Mouse (Mus musculus) adrenal gland, postnatal 36 days (tissue): ENCODE data around the gene Phlpp1. TPM values are rescaled to one million over a fixed set of nuclear protein-coding genes. Genes with fewer than 3 reads are reported as not detected.
"Not testable (repeated sequence)": the region's sequence is repeated elsewhere in the genome, so short reads cannot be mapped to it uniquely, and the experiment has no call there.

Experiments
- DNase-seq, 2 experiments: peaks; one replicate each; pipeline ENCODE4 v3.0.0; 2021; ENCODE audit warnings: mixed read lengths in 1 of 2
- total RNA-seq, 2 experiments: library from RNA; stranded (reverse); gene quantifications; 2 replicates each; pipeline ENCODE4 v1.2.3; 2021

Phlpp1 gene
- total RNA-seq, 2 experiments from 2014 or later: 14.3 to 16.9 TPM

DNA sequence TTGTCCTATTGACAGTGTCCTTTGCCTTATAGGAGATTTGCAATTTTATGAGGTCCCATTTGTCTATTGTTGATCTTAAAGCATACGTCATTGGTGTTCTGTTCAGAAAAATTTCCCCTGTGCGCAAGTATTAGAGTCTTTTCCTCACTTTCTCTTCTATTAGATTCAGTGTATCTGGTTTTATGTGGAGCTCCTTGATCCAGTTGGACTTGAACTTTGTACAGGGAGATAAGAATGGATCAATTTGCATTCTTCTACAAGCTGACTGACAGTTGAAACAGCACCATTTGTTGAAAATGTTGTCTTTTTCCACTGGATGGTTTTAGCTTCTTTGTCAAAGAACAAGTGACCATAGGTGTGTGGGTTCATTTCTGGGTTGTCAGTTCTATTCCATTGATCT is 140.3 kb downstream of the Phlpp1 start:
- DNase-seq: not testable (repeated sequence)

DNA sequence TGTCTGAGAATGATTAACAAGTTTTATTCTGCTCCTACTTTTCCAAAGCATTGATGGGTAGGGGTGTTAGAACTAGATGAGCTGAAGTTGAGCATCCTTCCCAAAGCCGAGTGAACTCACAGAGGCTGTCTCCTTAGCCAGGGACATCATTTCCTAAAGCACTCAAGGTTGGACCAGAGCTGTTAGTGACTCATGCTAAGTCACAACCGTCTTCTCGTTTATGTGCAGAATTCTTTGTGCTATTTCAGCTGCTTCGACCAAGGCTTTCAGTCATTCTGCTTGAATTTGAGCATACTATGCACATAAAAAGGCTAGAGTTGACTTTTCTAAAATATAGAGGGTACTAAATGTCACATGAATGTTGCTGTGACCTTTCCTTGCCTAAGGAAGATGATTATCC is 142.9 kb downstream of the Phlpp1 start:
- DNase-seq: peak in 1 of 2 experiments; percentile 18

DNA sequence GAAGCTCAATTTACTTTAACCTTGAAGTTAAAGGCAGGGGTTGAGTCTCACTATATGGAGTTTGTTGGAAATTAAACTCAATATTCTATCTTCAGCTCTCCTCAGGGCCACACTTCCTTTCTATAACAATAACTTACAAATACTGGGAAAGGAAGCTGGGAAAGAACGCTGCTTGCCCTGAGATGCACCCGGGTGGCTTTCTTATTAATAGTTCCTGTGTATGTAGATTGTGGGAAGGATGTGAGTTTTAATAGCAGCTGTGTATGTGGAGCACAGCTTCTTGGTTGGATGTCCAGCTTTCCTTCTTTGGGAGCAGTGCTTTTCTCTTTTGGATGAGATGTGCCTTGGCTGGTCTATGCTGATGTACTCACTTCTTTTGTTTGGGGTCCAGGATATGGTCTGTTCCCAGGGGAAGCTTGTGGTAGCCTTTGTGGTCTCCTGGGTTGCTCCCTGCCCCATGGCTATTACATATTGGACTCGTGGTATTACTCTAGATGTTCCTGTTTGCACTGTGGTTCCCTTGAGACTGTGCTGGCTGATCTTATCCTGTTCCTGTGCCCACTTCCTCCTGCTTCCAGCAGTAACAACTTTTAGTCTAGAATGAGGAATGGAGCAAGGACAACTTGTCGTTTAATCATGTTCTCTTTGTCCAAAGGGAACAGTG is 145.2 kb downstream of the Phlpp1 start:
- peak; percentile 12 to 23 for DNase-seq

DNA sequence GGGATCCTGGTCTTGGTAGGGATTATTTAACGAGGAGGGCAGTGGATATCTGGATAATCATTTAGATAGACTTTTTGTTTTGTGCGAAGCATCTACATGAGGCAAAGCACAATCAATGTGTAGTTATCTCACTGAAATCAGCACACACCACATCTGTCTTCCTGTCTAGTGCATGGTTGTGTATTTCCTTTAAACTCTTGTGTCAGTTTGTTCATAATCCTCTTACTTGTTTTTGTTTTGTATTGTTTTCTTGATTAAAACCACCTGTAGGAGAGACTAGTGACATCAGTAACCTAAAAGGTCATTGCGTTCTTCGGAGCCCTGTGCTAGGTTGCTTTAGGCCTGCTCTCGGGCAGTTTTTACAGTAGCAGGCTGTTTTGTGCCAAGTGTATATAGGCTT is 146.8 kb downstream of the Phlpp1 start:
- no peak for DNase-seq

DNA sequence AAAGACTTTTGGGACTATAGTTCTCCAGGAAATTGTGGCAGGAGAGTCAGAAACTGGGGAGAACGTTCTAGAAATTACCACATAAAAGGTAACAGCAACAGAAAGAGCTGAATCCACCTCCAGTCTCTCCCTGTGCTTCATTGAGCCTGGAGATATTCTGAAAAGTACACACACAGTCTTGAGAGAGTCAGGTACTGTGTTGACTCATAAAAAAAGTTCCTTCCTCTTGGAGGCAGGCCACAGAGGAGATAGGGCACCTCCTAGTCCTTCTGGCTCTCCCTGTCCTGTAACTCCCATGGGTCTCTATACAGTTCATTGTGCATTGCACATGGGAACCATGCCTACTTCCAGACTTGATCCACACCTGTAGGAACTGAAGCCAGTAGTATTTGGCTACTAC is 149.0 kb downstream of the Phlpp1 start:
- DNase-seq: no peak

DNA sequence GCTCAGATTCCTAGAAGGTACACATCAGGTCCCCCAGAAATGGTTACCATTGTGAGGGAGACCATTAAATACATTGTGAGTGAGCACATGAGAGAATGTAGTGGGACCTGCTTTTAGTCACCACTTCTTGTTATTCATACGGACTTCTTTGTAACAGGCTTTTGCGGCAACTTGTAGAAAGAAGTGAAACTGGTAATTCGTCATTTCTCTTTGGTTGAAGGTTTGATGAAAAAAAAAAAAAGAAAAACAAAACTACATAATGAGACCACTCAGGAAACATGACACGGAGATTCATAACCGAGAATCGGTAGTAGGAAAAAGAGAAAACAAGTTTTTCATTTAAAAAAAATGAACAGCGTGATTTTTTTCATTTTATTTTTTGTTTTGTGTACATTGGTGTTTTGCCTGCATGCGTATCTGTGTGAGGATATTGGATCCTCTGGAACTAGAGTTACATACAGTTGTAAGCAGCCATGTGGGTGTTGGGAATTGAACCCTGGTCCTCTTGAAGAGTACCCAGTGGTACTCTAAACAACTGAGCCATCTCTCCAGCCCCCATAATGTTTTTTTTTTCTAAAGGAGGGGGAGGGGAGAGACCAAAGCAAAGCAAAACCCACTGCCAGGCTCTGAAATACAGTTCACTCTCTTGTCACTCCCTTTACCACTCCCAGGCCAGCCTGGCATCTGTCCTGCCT is 150.0 kb downstream of the Phlpp1 start:
- DNase-seq: no peak

DNA sequence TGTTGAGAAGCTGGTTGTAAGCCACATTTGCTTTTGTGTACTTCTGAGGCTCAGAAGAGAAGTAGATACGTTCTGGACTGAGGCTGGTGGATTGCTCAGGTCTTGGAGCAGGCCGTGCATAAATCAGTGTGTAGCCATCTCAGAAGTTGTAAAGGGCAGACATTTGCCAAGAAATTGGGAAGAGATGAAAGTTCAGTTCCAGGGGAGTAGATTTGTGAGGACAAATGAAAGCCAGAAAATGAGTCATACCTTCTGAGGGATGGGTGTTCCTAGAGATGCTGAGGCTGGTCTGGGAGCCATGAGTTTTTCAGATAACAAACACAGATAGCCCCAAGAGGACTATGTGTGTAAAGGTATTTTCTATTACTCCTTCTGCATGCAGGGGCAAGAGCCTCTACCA is 155.1 kb downstream of the Phlpp1 start:
- peak; percentile 4 to 28 for DNase-seq

DNA sequence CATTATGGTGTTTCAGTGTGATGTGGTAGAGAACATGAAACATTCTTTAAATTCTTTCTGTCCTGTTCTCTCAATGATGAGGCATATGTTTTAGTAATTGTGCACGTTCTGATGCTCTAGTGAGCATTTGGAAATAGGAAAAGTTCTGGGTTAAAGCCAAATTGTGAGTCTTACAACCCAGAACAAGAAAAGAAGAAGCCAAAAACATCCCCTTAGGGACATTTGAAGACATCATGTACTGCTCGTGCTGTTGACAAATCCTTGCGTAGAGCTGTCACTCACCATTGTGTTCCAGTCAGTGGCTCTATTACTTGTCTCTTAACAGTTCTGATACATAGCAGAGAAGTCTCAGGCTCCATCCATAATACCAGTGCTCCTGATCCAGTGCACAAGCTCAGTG is 170.5 kb downstream of the Phlpp1 start:
- no peak for DNase-seq

DNA sequence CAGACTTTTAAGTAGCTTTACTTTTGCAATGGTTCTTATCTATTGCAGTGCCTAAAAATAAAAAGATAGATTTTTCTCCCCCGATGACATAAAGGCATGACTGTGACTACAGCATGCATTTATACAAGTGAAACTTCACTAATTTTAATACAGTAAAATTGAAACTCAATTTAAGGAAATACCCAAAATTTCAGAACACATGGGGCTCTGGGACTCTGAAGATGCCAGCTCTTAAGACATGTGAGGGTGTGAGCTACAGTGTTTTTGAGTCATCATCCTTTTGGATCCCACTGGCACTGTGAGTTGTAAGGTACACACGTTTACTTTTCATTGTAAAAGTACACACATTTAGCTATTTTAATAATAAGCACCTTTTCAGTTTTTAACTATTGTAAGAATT is 173.7 kb downstream of the Phlpp1 start:
- DNase-seq: no peak

DNA sequence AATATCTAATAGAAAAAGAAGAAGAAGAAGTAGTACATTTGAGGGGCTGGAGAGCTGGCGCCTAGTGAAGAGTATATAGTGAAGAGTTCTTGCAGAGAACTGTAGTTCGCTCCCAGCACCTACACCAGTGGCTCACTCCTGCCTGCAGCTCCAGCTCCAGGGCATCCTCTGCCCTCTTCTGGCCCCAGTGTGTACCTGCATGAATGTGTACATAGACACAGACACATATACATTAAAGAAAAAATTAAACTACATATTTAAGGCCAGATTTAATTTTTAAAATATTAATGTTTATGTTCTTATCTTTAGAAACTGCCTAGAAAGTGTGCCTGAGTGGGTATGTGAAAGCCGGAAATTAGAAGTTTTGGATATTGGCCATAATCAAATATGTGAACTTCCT is 175.2 kb downstream of the Phlpp1 start:
- DNase-seq: no peak

DNA sequence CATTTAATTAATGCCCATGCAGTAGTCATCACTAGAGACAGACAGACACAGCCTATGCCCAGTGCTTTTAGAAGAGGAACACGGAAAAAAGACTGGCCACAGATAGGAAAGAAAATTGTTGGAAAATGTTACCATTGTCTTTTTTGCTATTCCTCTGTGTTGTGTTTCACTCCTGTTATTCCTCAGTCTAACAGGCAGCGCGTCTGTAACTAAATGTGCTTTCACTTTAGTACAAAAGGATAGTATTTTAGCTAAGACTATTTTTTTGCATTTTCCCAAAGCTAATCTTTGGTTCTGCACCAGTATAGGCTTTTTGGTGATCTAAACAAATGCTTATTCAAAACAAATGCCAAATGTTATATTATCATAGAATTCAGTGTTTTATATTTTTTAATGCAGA is 177.6 kb downstream of the Phlpp1 start:
- no peak for DNase-seq

DNA sequence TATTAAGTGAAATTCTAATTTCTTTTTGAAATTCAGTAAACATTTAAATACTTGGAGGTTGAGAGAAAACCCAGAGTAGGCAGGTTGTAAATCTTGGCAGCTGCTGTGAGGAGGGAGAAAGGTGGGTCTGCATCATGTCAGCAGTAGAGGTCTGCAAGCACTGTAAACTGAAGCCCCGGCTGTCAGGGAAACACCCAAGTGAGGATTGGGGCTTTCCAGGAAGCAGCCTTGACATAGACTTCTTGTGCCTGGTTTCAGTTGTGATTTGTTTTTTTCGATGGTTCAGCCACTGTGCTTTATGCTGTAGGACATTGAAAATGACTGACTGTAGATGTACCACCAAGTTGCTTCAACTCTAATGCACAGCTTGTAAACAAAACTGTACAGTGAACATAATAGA is 180.0 kb downstream of the Phlpp1 start:
- no peak for DNase-seq

DNA sequence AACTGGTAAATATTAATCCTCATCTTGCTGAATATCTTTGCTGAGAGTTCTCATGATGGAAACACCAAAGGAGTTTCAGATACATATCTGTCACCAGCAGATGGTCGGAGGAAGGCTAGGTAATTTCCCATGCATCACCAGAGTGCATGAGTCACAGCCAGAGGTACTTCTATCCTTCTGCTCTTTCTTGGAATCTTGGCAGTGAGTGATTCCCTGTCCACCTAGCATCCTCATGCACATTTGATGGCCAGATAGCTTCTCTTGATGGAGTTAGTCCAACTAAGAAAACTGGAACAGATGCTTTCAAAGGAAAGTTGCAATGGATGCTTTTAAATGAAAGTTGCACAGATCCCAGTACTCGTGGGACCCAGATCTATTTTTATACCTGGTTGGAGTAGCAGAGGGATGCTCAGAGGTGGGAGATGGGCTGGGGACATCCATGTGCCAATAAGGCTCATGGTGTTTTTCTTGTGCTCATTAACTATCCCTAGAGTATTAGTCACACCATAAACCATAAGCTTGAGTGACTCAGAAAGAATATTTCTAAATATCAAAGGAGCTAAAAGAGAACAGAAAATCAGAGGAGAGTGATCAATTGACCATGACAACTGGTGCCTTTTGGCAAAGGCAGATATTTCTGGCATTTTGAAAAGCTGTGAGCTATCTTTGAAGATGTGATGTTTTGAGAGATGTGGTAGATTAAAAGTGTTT is 181.4 kb downstream of the Phlpp1 start:
- DNase-seq: no peak

DNA sequence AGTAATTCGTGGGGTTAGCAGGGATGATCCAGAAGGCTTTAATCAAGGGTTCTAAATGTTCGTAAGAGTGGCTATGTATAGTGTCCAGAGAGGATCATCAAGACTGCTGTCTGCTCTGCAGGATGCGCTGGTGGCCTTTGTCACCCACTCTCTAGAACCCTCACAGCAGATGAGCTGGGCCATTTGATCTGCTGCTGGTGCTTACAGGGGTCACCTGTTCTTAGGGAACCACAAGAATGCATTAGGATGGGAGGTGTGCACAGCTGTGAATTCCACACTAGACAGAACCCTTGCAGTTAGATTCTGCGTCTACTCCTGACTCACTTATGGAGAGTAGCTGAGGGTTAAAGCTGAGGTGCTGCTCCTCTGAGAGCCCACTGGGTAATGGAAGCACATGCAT is 182.4 kb downstream of the Phlpp1 start:
- DNase-seq: no peak

DNA sequence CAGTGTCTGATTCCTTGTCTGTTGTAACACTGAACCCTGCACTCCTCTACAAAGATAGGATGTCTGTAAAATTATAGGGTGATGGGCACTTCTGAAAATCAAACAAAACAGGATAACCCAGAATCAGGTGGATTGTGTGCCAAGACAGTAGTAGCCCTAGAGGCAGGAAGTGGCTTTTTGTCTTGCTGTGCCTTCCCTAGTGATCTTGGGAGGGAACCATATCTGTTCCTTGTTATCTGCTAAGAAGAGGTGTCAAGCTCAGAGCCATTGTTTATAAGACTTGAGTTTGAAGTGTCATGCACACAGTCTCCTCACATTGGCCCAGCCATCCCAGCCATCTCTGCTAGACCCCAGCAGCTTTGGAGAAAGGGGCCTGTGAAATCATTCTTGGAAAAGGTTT is 187.9 kb downstream of the Phlpp1 start:
- DNase-seq: no peak

DNA sequence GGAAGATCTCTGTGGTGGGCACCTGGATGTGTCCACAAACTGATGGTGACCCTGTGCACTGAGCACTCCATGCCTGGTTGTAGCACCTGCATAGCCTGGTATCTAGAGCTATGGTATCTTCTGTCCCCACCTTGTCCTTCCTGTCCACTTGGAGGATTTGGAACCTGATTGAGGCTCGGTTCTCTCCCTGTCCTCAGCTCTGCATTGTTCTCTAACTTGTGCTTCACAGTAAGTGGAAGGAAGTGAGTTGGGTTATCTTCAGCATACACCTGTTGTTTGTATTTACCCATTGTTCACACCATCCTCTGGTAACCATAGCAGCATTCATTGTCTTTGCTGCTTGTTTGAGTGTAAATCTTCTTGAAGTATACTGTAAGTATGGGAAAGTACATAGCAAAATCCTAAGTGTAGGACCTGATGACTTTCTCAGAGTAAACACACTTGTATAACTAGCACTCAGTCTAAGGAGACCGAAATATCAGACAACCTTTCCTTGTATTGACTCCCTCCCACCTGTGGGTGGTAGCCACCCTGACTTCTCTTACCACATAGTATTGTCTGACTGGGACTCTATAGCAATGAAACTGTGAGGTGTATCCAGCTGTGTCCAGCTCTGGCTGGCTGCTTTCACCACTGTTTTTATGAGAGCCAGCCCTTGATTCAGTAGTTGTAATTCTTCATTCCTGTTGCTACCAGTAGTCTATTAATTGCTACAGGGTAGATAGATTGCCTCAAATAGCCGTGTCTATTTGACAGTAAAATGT is 191.5 kb downstream of the Phlpp1 start:
- no peak for DNase-seq

DNA sequence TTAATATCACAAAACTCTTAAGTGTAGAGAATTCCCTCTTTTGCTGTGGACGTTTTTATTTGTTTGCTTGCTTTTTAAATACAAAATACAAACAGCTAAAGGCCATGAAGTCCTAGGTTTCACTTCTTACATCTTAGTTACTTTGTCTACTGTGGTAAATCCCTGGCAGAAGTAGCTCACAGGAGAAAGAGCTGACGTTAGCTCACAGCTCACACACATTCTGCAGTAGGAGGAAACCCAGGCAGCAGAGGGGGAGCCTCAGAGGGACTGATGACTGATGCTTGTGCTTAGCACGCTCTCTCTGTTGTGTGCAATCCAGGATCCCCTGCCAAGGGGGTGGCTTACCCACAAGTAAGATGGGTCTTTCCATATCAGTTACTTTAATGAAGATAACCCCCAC is 197.8 kb downstream of the Phlpp1 start:
- DNase-seq: no peak

DNA sequence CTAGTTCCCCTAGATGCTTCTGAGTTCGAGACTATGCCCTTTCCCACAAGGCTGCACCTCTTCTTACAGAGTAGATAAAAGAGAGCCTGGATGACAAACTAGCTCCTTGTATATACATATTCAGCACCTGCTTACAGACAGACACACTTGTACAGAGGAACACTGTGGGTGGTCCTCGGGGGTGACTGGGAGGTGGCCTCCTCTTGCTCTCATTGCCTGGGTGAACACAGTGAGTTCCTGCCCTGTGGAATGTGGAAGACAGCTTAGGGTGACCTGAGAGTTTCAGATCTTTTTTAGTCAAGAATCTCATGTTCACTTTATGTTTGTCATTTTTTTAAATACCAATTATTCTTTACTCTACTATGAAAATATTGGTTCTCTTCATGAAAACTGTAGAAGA is 200.9 kb downstream of the Phlpp1 start:
- no peak for DNase-seq

DNA sequence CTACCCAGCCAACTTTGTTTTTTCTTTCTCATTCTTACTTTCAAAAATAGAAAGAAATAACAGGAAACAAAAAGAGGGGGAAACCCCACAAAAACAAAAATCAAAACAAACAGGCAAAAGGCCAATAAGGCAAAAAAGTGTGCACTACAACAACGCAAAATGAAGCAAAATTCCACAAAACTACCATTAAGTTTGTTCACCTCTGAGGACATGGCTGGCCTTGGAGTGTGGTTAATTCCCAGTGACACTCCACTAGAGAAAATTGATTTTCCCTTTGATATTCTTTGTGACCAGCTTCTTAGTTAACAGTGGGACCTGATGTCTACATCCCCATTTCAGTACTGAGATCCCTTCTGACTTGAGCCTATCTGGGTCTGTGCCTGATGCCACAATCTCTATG is 202.1 kb downstream of the Phlpp1 start:
- no peak for DNase-seq

DNA sequence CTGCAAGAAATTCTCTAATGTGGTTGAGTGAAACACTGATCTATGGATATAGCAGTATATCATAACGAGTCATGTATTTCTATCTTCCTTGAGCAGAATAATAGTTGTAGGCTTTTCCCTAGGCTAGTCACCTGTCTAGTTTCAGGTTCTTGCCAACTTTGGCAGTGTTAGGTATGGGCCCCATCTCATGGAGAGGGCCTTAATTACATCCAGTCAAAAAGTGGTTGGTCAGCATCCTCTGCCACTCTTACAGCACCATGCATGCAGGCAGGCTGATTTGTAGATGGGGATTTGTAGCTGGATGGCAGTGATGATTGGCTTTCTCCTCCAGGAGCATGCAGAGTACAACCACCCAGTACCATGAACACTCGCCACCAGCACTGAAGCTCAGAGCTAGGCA is 202.7 kb downstream of the Phlpp1 start:
- no peak for DNase-seq

DNA sequence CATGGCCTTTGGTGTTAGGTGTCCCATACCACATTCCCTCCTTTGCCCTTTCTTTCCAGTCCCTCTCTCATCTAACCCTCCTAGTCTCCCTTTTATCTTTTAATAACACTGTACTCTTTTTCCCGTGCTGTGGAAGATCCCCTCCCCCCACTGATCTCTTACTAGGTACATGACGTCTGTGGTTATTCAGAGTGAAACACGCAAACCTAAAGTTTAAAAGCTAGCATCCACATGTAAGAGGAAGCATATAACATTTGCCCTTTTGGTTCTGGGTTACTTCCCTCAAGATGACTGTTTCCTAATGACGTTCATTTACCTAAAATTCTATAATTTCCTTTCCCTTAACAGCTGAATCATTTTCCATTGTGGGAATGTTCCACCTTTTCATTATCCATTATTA is 203.4 kb downstream of the Phlpp1 start:
- DNase-seq: no peak

DNA sequence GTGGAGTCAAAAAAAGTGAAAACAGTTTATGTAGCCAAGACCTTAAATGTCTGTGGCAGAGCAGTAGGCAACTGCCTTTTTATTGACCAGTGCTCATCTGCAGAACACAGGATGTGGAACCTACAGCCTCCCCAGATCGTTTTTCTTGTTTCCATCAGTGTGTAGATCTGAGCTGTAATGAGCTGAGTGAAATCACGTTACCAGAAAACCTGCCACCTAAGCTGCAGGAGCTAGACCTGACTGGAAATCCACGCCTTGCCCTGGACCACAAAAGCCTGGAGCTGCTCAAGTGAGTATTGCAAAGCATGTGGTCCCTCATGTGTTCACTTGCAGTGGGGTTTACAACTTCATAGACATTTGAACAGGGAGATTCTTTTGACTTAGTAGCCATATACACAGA is 204.5 kb downstream of the Phlpp1 start:
- DNase-seq: no peak

DNA sequence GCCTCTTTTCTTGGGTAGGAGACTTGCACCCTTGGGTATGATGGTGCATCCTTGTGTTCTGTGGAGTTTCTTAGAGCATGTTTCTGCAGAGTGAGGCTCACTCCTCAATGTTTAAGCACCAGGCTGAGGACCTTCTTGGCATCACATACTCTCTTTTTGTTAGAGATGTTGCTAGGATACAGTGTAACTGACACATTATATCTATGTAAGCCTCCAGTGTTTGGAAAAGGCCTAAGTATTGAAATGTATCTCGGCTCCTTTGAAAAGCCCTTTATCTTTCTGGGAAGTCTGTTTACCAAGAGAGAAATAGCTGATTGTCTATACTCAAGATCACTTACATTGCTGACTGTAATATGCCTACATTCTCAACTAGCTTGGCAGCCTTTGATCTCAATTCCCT is 208.9 kb downstream of the Phlpp1 start:
- no peak for DNase-seq
